ENCODE assay signal across 22 mouse cellular contexts in the genomic region with DNA sequence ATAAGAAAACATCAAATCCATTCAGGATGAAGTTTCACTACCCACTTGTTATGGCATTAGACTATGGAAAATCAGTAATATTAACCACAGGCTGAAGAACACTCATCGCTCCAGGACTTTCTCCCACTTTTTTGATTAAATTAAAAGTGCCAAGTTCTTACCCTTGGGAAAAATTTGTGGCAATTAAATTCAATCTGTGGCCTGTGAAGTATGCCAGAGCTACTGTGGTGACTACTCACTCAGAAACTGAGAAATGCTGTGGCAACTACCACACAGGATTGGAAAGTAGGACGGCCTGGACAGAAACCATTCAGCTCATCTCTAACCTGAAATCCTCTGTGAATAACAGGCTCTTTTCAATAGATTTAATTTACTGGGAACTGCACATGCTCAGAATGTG. TPM values are rescaled to one million over a fixed set of nuclear protein-coding genes. Genes with fewer than 3 reads are reported as not detected.
DNase-seq lines count a peak whose midpoint lies in the region; ATAC-seq and TF ChIP-seq lines count a peak whose summit lies in the region.
"Had no signal": no experiment of that assay in that cellular context is flagged by ENCODE, and none has a peak within 500 bp of the region (broad histone marks: within the 10 kb centered on the region; RNA-seq: fewer than 3 reads in every experiment).

No protein-coding gene starts in this region.

- no peak for TF ChIP-seq CTCF in layer of hippocampus, adult 2 months (conservative IDR thresholded peaks at IDR 0.05)

- DNase-seq in frontal cortex, postnatal 25 days (ENCODE audit: low spot score in 2 of 2): no peak
- no peak for DNase-seq in layer of hippocampus, adult 2 months (ENCODE audit: low spot score in 2 of 2)
- no peak for DNase-seq in layer of hippocampus, postnatal 25 days (ENCODE audit: extremely low spot score in 1 of 2, low spot score in 1 of 2)
- peak; percentile 33 for DNase-seq in MN1 (ENCODE audit: low spot score)
- DNase-seq in lung, postnatal 36 days: no peak
- DNase-seq: adrenal gland, adult 8-10 months; adrenal gland, postnatal 14 days; B cell, adult 2 months; cerebellum, adult 11-12 months; cerebellum, adult 2 months; cerebellum, adult 9-10 months; cerebellum, postnatal 10 days; cerebellum, postnatal 25 days; forebrain, postnatal 0 days had no signal

- peak overlapping the region; percentile 73 for H3K27ac ChIP-seq in layer of hippocampus, adult 2 months
- H3K27ac ChIP-seq: embryonic facial prominence, embryonic 10.5 days; embryonic facial prominence, embryonic 12.5 days; forebrain, embryonic 13.5 days; forebrain, embryonic 15.5 days had no signal

- ATAC-seq in frontal cortex, adult (ENCODE audit: low TSS enrichment): peak; percentile 60
- ATAC-seq: activated CD4-positive, CD25-positive, alpha-beta regulatory T cell, adult 4 months; CD4-positive, CD25-positive, alpha-beta regulatory T cell, adult 4 months; forebrain, embryonic 13.5 days; forebrain, embryonic 15.5 days; forebrain, postnatal 0 days; Patski had no signal

- H3K4me3 ChIP-seq in layer of hippocampus, adult 2 months: no peak overlapping the region
- H3K4me3 ChIP-seq: embryonic facial prominence, embryonic 10.5 days; embryonic facial prominence, embryonic 12.5 days; forebrain, embryonic 13.5 days; forebrain, embryonic 15.5 days had no signal

RNA-seq across cellular contexts. Expression of gene Maip1, which starts 5.8 kb away (rescaled TPM):
- total RNA-seq in layer of hippocampus, adult 2 months (2021): 10 to 100 TPM; 12.1 to 12.5 TPM
- 10 to 100 TPM; 11.3 to 12.0 TPM for total RNA-seq in layer of hippocampus, postnatal 25 days (2021)

RNA-seq across cellular contexts. Expression of gene Tyw5, which starts 6.6 kb away (rescaled TPM):
- total RNA-seq in layer of hippocampus, adult 2 months (2021): 10 to 100 TPM; 23.8 to 25.9 TPM
- total RNA-seq in layer of hippocampus, postnatal 25 days (2021): 10 to 100 TPM; 18.6 to 23.9 TPM

RNA-seq across cellular contexts. Expression of gene 1700066M21Rik, which starts 22.9 kb away (rescaled TPM):
- total RNA-seq in layer of hippocampus, adult 2 months (2021): 10 to 100 TPM; 22.2 to 24.5 TPM
- total RNA-seq in layer of hippocampus, postnatal 25 days (2021): 10 to 100 TPM; 23.0 to 24.5 TPM
